Mouse (Mus musculus): ENCODE measurements around the gene Gcnt2.
"Not testable (repeated sequence)": the region's sequence is repeated elsewhere in the genome, so short reads cannot be mapped to it uniquely, and the experiment has no call there.

The Gcnt2 gene

DNA sequence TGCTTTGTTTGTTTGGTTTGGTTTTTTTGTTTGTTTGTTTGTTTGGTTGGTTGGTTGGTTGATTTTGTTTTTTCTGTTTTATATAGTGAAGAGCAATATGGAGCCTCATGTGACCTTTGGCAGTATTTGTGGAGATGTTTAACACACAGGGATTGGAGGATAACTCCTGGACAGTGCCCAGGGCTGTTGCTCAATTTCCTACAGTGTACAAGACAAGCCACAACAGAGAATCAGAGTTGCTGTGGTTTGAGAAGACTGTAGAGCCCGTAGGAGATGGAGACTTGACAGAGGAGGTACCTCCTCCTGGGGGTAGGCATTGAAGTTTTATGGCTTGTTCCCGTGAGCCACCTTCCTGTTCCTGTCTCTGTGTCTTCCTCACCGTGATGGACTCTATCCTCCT lies 87.0 kb downstream of the Gcnt2 start:
- peak; percentile 71 for DNase-seq

DNA sequence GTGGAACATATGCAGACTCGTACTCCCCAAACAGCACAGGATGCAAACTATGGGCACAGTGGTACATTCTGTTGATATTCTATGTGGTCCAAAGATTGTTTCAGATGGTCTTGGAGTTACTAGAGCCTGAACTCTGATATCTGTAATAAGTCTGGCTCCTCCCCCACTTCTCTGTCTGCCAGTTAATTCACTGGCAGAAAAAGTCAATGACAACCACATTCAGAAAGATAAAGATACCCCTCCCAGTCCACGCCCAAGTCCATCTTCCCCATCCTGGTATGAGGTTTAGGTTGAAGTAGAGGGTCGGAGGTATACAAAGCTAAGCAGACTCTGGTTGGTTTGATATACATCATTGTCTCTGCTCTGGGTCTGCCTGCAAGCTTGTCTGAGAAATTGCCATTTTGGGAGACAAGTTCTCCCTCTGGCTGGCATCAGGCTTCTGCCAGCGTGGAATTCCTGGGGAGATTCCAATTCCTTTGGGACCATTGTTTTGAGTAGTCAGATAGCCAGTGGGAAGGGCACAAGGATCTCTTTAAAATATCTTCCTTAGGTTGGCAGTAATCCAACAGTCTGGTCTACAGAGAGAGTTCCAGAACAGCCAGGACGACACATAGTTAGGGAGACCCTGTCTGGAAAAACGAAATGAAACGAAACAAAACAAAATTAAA lies 88.1 kb downstream of the Gcnt2 start:
- no peak for DNase-seq

DNA sequence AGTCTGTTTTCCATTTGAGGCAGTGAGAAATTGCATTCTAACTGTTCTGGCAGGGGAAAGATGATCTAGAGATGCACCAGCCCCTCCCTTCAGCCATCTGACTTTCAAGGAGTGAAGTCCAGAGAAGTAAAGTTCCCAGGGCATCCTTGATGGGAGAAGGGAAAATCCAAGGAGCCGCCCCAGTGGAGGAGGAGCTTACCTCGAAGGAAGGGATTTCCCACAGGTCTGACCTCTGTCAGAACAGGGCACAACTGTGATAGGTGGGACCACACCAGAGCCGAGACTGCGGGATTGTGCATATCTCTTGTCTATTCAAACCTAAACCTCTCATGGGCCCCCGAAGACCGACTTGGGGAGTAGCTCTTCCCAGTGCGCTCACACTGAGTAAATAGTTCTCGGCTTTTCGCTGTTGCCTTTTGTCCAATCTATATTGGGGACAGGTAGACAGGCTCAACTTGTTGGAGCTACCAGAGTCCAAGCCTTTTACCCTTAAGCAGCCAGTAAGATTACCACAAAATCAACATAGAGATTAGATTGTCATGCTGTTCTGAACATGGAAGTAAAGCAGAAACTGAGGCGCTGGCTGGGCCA lies 91.9 kb downstream of the Gcnt2 start:
- DNase-seq: peak; percentile 30

DNA sequence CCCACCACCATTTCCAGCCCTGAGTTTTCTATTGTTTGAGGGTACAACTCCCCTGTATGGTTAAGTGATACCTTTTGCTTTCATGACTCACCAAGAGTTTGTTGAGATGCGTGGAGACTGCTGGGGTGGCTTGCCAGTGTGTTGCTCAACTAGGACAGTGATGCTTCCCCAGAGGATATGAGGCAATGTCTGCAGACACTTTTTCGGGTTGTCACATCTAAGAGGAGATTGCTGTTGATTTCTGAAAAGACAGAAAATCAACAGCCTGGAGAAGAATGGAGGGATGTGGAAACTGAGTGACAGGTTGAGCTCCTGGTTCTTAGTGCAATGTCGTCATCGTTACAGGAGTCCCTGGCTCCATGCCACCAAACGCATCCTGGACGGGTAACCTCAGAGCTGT lies 93.7 kb downstream of the Gcnt2 start:
- DNase-seq: no peak

DNA sequence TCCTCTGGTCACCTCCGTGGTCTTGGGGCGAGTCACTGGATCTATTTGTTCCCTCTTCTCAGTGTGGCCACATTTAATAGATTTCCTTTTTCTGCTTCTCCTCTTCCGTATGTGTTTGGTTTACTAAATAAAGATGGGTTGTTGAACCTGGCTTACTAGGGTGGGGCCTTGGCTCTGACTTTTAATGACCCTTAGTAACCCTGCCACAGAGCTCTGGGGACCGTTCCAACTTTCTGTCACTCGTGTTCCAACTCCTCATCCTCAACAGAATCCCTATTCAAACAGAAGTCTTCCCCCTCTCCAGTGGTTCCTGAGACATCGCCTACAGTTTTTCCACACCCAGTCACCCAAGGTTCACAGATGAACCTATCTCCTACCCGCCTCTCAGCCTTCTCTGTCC lies 96.2 kb downstream of the Gcnt2 start:
- DNase-seq: no peak

DNA sequence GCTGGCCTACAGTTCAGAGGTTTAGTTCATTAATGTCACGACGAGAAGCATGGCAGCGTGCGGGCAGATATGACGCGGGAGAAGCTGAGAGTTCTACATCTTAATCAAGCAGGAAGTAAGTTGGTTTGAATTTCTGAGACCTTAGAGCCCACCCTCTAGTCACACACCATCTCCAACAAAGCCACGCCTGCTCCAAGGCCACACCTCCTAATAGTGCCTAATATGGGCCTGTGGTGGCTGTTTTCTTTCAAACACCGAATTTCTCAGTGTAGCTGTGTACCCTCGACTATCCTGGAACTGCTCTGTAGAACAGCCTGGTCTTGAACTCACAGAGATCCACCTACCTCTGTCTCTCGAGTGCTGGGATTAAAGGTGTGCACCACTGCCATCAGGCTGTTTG lies 108.1 kb downstream of the Gcnt2 start:
- DNase-seq: no peak

DNA sequence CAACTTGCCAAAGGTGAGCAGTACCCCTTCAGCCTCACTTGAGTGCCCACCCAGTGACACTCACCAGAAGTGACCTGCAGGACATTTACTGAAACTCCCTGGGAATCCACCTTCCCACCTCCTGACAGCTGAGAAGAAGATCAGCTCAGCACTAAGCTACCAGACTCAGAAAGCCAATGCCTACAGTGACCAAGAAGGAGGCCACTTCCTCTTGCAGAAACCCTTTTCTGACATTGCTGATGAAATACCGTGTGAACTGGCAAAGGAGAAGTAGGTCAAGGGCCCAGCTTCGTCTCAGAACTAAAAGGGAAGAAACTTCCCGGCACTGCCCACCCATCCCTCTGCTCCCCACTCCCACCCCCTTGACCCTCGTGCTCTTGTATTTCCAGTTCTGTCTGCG lies 109.0 kb downstream of the Gcnt2 start:
- DNase-seq: no peak

DNA sequence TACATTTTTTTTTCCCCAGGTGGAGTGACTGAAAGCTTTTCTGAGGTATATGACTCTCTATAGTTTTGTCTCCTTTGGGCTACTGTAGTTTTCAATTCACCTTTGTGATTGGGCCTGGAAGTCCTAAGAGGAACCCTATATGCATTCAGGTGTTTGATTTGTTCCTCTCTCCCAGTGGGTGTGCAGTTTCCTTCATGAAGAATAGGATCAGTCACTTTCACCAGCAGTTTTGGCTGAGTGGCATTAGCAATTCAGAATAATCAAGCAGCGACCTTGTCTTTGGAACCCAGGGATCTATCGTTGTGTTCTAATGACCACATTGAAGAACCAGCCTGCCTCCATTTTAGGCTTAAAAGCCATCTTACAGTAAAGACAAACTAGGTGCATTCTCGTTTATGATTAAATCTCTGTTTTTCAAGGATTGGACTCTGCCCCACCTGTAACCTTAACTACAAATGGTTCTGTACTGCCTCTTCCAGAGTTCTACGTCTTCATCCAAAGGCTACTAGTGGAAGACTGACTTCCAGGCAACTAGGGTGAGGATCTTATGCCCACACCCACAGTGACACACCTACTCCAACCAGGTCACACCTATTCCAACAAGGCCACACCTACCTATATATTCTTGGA lies 110.3 kb downstream of the Gcnt2 start:
- DNase-seq: no peak

DNA sequence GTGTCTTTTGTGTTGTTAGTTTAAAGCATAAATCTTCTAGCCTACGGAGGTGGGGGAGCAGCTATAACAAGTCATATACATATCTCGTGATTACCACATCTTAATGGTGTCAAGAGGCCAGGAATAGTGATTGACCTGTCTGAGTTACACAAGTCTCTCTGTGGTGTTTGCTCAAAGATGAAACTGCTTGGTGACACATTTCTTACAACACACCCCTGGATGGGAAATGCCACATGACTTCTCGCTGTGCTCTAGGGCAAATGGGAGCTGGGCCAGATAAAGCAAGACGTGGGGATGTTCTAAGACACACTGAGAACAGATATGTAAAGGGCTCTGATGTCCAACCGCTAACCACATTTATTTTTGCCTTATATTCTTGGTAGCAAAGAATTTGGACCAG lies 111.7 kb downstream of the Gcnt2 start:
- no peak for DNase-seq

DNA sequence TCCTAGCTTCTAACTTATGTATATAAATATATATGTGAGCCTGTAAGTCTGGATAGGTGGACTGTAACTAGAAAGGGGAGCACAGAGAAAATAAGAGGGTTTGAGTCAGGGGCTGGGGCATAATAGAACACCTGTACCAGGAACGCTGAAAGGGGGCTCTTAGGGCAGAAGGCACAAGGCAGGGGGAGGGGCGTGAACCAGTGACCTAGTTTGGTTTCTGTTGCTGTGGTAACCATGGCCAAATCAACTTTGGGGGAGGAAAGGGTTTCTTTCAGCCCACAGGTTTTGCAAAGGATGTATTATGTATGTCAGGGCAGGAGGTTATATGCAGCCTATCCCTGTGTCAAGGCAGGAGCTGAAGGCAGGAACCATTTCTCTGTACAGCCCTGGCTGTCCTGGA lies 112.3 kb downstream of the Gcnt2 start:
- DNase-seq: no peak

DNA sequence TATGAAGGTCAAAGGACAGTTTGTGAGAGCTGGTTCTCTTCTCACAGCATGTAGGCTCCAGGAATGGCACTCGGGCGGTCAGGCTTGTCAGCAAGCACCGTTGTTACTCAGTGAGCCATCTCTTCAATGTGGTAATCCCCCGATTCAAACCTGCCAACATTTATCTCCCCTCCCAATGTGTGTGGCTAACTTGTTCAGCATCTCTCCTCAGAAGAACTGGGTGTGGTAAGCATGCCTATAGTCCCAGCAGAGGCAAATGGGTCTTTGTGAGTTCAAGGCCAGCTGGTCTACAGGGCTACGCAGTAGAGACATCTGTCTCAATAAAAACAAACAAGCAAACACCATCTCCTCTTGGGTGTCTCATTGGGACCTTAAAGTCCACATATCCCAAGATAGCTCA lies 113.4 kb downstream of the Gcnt2 start:
- DNase-seq: no peak

DNA sequence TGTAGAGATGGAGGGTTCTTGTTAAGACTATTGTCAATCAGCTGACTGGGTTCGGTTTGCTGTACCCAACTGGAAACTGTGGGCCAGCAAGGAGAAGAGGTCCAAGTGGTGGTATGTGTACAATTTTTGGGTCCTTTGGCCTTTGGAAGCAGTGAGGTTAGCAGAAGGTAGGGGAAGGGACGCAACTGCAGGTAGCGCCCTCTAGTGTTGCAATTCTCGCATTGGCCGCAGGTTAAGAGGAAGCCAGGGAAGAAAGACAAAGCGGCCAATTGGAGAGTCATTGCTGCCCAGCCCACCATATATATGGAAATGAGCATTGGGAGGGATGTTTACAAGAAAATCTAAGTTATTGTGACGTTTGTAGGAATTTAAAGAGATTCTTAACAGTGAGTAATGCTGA lies 118.1 kb downstream of the Gcnt2 start:
- peak; percentile 88 for DNase-seq

DNA sequence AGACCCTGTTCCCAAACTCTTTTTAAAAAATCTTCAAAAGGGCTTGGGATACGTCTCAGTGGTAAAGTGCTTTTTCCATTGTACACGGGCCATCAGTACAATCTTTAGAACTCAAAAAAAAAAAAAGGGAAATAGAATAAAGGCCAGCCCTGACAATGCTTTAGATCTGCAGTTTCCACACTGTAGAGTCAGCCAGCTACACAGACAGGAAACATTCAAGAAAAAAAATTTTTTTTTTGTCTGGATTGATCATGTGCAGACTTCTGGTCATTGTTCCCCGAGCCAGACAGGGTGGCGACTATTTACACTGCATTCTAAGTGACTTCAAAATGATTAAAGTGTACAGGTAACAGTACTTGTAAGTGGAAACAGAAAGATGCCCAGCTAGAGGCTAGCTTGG lies 119.1 kb downstream of the Gcnt2 start:
- peak; percentile 89 for DNase-seq

DNA sequence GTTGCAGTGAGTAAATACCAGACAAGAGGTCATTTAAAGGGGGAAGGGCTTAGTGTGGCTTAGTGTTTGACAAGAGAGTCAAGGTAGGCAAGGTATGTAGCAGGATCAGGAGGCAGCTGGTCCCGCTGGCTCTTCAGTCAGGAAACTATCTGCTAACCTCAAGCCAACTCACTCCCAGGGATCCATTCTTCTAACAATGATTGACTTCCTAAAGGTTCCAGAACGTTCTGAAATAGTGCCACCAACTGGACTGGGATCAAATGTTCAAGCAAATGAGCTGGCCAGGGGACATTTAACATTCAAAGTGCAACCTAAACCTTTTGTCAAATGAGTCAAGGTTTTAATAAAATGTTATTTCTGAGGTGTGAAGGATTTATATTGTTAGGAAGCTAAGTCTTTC lies 119.8 kb downstream of the Gcnt2 start:
- peak; percentile 90 for DNase-seq

DNA sequence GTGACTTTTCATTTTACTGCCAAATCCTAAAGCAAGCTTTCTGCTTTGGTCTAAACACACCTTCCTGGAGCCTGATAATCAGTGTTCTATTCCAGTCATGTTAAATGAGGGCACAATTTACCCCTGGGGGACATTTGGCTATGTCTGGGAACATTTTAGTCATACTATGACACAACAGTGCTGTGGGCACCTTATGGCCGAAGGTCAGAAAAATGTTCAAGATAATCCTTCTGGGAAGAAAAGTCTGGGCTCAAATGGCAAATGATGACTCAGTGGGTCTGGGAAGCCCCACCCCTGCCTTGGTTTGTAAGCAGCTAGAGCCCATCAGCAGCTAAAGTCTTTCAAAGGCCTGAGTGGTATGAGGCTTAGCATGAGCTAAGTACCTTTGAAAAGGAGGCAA lies 123.2 kb downstream of the Gcnt2 start:
- DNase-seq: no peak

DNA sequence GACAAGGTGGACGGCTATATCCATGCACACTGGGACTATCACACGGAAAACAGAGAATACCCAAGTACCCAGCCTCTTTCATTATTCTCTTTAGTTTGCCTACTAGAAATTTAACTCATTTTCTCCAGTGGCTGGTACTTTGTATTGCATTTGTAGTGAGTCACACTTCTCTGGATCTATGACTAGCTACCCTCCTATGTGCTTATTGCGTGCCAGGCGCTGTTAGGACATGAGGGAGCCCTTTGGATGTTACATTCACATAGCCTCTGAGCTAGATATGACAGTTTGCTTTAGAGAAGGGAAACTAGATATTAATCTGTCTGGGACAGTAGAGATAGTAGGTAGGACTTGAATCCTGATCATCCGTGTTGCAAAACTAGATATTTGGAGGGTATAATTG lies 126.5 kb downstream of the Gcnt2 start:
- no peak for DNase-seq

DNA sequence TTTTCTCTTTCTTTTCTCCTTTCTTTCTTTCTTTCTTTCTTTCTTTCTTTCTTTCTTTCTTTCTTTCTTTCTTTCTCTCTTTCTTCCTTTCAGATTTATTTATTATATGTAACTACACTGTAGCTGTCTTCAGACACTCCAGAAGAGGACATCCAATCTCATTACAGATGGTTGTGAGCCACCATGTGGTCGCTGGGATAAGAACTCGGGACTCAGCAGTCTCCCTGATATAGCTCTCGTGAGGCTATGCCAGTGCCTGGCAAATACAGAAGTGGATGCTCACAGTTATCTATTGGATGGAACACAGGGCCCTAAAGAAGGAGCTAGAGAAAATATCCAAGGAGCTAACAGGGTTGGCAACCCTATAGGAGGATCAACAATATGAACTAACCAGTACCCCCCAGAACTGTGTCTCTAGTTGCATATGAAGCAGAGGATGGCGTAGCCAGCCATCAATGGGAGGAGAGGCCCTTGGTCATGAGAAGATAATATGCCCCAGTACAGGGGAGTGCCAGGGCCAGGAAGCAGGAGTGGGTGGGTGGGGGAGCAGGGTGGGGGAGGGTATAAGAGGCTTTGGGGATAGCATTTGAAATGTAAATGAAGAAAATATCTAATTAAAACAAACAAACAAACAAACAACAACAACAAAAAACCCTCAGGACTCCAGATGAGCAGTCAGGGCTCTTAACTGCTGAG lies 128.2 kb downstream of the Gcnt2 start:
- DNase-seq: not testable (repeated sequence)

DNA sequence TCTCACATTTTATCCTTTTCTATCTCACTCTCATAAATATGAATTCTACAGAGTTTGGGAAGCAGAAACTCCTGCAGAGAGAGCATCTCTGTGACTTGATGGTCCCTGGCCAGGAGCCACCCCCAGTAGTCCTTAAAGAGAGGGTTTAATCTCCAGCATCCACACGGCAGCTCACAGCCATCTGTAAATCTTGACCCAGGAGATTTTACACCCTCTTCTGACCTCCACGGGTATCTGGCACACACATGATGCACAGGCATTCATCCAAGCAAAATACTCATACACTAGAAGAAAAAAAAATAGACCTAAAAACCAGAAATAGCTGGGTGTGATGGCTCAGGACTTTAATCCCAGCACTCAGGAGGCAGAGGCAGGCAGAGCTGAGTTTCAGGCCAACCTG lies 128.9 kb downstream of the Gcnt2 start:
- no peak for DNase-seq

DNA sequence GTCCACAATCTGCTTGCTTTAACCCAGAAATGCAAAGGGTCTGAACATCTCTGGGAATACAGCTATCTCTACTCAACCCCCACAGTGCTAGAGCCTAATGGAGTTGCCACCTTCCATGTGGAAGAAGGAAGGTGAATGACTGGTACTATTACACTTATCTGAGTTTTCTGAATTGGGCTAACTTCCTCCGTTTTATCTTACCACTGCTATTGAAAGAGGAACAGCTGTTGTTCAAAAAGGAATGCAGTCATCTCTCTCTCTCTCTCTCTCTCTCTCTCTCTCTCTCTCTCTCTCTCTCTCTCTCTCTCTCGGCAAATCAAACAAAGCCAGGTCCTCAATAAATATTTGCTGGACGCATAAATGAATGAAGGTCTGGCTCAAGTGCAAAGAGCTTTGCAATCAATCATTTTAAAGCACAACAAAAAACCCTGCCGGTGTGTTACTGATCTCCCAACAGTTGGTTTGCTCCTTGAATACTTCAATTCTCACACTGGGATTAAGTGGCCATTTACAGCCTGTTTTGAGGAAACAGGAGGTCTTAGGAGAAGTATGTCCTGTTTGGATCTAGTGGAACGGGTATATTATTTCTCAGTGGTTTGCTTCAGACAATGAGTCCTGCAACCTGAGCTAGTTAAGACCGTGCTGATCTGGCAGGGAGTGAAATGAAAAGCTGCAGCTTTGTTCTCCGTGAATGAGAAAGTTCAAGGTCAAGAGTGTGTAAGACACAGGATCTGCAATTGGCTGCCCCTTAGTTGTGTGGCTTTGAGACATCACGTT lies 135.1 kb downstream of the Gcnt2 start:
- no peak for DNase-seq

DNA sequence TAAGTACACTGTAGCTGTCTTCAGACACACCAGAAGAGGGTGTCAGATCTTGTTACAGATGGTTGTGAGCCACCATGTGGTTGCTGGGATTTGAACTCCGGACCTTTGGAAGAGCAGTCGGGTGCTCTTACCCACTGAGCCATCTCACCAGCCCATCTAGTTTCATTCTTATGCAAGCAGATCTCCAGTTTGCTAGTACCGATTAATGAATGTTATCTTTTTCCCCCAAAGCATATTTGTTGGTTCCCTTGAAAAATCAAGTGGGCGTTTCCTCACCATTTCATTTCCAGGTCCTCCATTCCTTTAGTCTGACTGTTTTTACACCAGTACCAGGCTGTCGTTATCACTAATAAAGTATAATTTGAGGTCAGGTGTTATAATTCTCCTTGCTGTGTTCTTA lies 139.0 kb downstream of the Gcnt2 start:
- not testable (repeated sequence) for DNase-seq

DNA sequence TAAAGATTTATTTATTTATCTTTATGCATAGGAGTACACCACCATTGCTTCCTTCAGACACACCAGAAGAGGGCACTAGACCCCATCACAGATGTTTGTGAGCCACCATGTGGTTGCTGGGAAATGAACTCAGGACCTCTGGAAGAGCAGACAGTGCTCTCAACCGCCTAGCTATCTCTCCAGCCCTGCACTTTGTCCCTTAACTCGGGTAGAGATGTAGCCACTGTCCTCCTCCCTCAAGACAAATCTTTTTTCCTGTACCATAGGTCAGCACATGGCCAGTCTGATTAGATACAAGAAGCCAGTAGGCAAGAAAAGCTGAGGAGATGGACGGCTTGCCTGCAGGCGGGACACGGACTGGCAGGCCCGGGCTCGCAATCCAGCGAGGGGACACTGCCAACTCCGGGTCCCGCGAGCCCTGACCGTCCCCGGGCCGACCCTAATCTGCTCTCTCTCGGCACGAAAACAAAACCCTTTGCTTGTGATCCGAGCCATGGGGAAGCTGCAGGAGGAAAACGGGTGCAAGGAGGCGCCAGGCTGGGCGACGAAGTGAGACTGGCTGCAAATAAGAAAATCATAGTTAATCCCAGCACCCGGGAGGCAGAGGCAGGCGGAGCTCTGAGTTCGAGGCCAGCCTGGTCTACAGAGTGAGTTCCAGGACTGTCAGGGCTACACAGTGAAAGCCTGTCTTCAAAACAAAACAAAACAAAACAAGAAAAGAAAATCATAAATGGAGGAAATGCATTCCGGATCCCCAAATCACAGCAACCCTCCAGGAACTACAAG lies 140.8 kb downstream of the Gcnt2 start:
- peak; percentile 95 for DNase-seq

DNA sequence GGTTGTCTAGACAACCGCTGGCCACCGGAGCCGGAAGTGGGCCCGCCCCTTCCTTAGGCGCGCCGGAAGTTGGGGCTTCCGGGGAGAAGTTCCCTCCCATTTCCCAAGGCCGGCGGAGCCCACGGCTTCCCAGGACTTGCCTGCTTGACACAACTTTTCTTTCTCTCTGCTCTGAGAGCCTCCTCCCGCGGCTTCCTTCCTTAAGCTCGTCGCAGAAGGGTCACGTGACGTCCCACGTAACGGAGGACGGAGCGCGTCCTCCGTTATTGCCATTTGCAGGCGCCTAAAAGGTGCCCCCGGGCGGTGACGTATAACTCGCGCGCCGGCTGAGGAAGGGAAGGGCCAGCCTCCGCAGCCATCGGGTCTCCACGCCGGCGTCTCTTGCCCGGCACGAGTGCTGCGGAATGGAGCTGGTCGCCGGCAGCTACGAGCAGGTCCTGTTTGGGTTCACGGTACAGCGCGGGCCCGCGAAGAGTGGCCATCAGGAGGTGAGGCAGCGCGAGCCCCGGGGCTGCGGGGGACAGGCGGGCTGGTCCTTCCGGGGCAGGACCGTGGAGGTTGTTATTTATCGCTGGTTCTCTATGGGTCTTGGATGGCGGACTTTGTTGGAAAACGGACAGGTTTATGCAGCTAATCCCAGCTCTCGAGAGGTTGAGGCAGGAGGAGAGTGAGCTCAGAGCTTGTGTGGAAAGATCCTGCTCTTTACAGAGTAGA lies 141.5 kb downstream of the Gcnt2 start, which contains the start of gene Pak1ip1:
Pak1ip1 (plus strand) TSS at position 98 of the 714 bp plus-strand sequence.
- DNase-seq: peak; percentile 99

Data from heart, adult 11 months (tissue).